Mouse (Mus musculus): ENCODE measurements around the gene Zfp324. TPM values are rescaled to one million over a fixed set of nuclear protein-coding genes. Genes with fewer than 3 reads are reported as not detected.
A peak's percentile ranks its signal among the peaks of the same experiment; 100 is the strongest.
"Not testable (repeated sequence)": the region's sequence is repeated elsewhere in the genome, so short reads cannot be mapped to it uniquely, and the experiment has no call there.

Gene Zfp324
- polyA plus RNA-seq, 1 experiment from 2014 or later, result 7.8 TPM

GRCm38 (mm10) chr7:12937254-12937803, 28.3 kb upstream of the Zfp324 start:
- H3K4me3 ChIP-seq; H3K27me3 ChIP-seq (replicated peaks); ATAC-seq (ENCODE audit: insufficient number of reproducible peaks, low FRiP score); H3K4me1 ChIP-seq (replicated peaks); H3K9ac ChIP-seq; H3K4me2 ChIP-seq; H3K27ac ChIP-seq (ENCODE audit: poor library complexity, severe bottlenecking); H3K36me3 ChIP-seq; H3K9me3 ChIP-seq (replicated peaks): not testable (repeated sequence)
- WGBS, result 77% methylated on average over 4 of the region's 4 CpGs

- 78% methylated on average over 4 of the region's 4 CpGs for WGBS
- H3K9ac ChIP-seq, result no peak overlapping the region
- no peaks in the 10 kb centered on the region for H3K9me3 ChIP-seq (replicated peaks)
- ATAC-seq (ENCODE audit: insufficient number of reproducible peaks, low FRiP score), result no peak
- H3K4me2 ChIP-seq, result no peak overlapping the region
- H3K36me3 ChIP-seq, result no peaks in the 10 kb centered on the region
- H3K4me1 ChIP-seq (replicated peaks), result no peaks in the 10 kb centered on the region
- H3K27ac ChIP-seq (ENCODE audit: poor library complexity, severe bottlenecking), result no peak overlapping the region
- no peak overlapping the region for H3K4me3 ChIP-seq
- H3K27me3 ChIP-seq (replicated peaks), result no peaks in the 10 kb centered on the region
Measured at GRCm38 (mm10) chr7:12940599-12940998, 25.0 kb upstream of the Zfp324 start.

- Histone ChIP-seq H3K4me1 (replicated peaks) (no peaks in the 10 kb centered on the region), H3K27me3 (replicated peaks) (no peaks in the 10 kb centered on the region), H3K9me3 (replicated peaks) (no peaks in the 10 kb centered on the region), H3K4me3 (no peak overlapping the region), H3K4me2 (no peak overlapping the region), H3K27ac (ENCODE audit: poor library complexity, severe bottlenecking) (no peak overlapping the region), H3K36me3 (no peaks in the 10 kb centered on the region), H3K9ac (no peak overlapping the region)
- no peak for ATAC-seq (ENCODE audit: insufficient number of reproducible peaks, low FRiP score)
Measured at GRCm38 (mm10) chr7:12943488-12943887, 22.1 kb upstream of the Zfp324 start.

- Histone ChIP-seq H3K9me3 (replicated peaks) (no peaks in the 10 kb centered on the region), H3K4me1 (replicated peaks) (peaks cover 9% of the 10 kb centered on the region), H3K36me3 (no peaks in the 10 kb centered on the region), H3K4me2 (peak overlapping the region; percentile 88), H3K9ac (peak overlapping the region; percentile 73), H3K4me3 (peak overlapping the region; percentile 57), H3K27ac (ENCODE audit: poor library complexity, severe bottlenecking) (peak overlapping the region; percentile 70), H3K27me3 (replicated peaks) (no peaks in the 10 kb centered on the region)
- 11% methylated on average over 35 of the region's 35 CpGs for WGBS
- peak; percentile 95 for ATAC-seq (ENCODE audit: insufficient number of reproducible peaks, low FRiP score)
Measured at GRCm38 (mm10) chr7:12949032-12949871, 16.4 kb upstream of the Zfp324 start.

- Histone ChIP-seq H3K4me1 (replicated peaks) (peaks cover 9% of the 10 kb centered on the region), H3K36me3 (no peaks in the 10 kb centered on the region), H3K4me2 (peak overlapping the region; percentile 88), H3K4me3 (peak overlapping the region; percentile 57), H3K9me3 (replicated peaks) (no peaks in the 10 kb centered on the region), H3K27ac (ENCODE audit: poor library complexity, severe bottlenecking) (peak overlapping the region; percentile 70), H3K27me3 (replicated peaks) (no peaks in the 10 kb centered on the region), H3K9ac (peak overlapping the region; percentile 73)
- WGBS, result 10% methylated on average over 16 of the region's 16 CpGs
- peak; percentile 60 for ATAC-seq (ENCODE audit: insufficient number of reproducible peaks, low FRiP score)
Measured at GRCm38 (mm10) chr7:12949872-12950229, 15.8 kb upstream of the Zfp324 start.

GRCm38 (mm10) chr7:12954896-12955295, 10.7 kb upstream of the Zfp324 start:
- H3K4me1 ChIP-seq (replicated peaks), result peaks cover 8% of the 10 kb centered on the region
- H3K9me3 ChIP-seq (replicated peaks), result no peaks in the 10 kb centered on the region
- WGBS, result 42% methylated on average over 3 of the region's 3 CpGs
- H3K4me3 ChIP-seq, result no peak overlapping the region
- H3K27me3 ChIP-seq (replicated peaks), result no peaks in the 10 kb centered on the region
- no peak overlapping the region for H3K27ac ChIP-seq (ENCODE audit: poor library complexity, severe bottlenecking)
- peak overlapping the region; percentile 21; the same call in 1 of the 2 replicates for H3K9ac ChIP-seq
- no peak overlapping the region for H3K4me2 ChIP-seq
- ATAC-seq (ENCODE audit: insufficient number of reproducible peaks, low FRiP score), result no peak
- H3K36me3 ChIP-seq, result no peaks in the 10 kb centered on the region

GRCm38 (mm10) chr7:12957511-12957910, 8.1 kb upstream of the Zfp324 start:
- Histone ChIP-seq H3K36me3 (no peaks in the 10 kb centered on the region), H3K4me2 (no peak overlapping the region), H3K9ac (no peak overlapping the region), H3K4me1 (replicated peaks) (no peaks in the 10 kb centered on the region), H3K27me3 (replicated peaks) (no peaks in the 10 kb centered on the region), H3K4me3 (no peak overlapping the region), H3K27ac (ENCODE audit: poor library complexity, severe bottlenecking) (no peak overlapping the region), H3K9me3 (replicated peaks) (no peaks in the 10 kb centered on the region)
- WGBS, result 69% methylated on average over 5 of the region's 5 CpGs
- ATAC-seq (ENCODE audit: insufficient number of reproducible peaks, low FRiP score), result no peak

- no peak overlapping the region for H3K4me3 ChIP-seq
- H3K36me3 ChIP-seq, result no peaks in the 10 kb centered on the region
- 65% methylated on average over 4 of the region's 4 CpGs for WGBS
- no peaks in the 10 kb centered on the region for H3K9me3 ChIP-seq (replicated peaks)
- no peak overlapping the region for H3K27ac ChIP-seq (ENCODE audit: poor library complexity, severe bottlenecking)
- no peaks in the 10 kb centered on the region for H3K4me1 ChIP-seq (replicated peaks)
- no peaks in the 10 kb centered on the region for H3K27me3 ChIP-seq (replicated peaks)
- H3K9ac ChIP-seq, result no peak overlapping the region
- no peak overlapping the region for H3K4me2 ChIP-seq
- no peak for ATAC-seq (ENCODE audit: insufficient number of reproducible peaks, low FRiP score)
Measured at GRCm38 (mm10) chr7:12958948-12959347, 6.7 kb upstream of the Zfp324 start.

GRCm38 (mm10) chr7:12959718-12960117, 5.9 kb upstream of the Zfp324 start:
- H3K4me2 ChIP-seq, result no peak overlapping the region
- 23% methylated on average over 4 of the region's 4 CpGs for WGBS

GRCm38 (mm10) chr7:12961511-12962141, 4.0 kb upstream of the Zfp324 start:
- Histone ChIP-seq H3K36me3 (no peaks in the 10 kb centered on the region), H3K4me2 (peak overlapping the region; percentile 65), H3K27ac (ENCODE audit: poor library complexity, severe bottlenecking) (peak overlapping the region; percentile 76), H3K4me1 (replicated peaks) (peaks cover 7% of the 10 kb centered on the region), H3K4me3 (peak overlapping the region; percentile 54), H3K27me3 (replicated peaks) (no peaks in the 10 kb centered on the region), H3K9me3 (replicated peaks) (no peaks in the 10 kb centered on the region), H3K9ac (peak overlapping the region; percentile 77)
- 2% methylated on average over 29 of the region's 29 CpGs for whole genome bisulfite sequencing
- ATAC-seq (ENCODE audit: insufficient number of reproducible peaks, low FRiP score), result peak; percentile 43

More at GRCm38 (mm10) chr7:12959718-12960117, 5.9 kb upstream of the Zfp324 start:
- H3K9me3 ChIP-seq (replicated peaks), result no peaks in the 10 kb centered on the region
- no peak overlapping the region for H3K9ac ChIP-seq
- no peaks in the 10 kb centered on the region for H3K4me1 ChIP-seq (replicated peaks)
- H3K4me3 ChIP-seq, result no peak overlapping the region
- no peaks in the 10 kb centered on the region for H3K36me3 ChIP-seq
- H3K27ac ChIP-seq (ENCODE audit: poor library complexity, severe bottlenecking), result no peak overlapping the region
- ATAC-seq (ENCODE audit: insufficient number of reproducible peaks, low FRiP score), result no peak
- no peaks in the 10 kb centered on the region for H3K27me3 ChIP-seq (replicated peaks)

GRCm38 (mm10) chr7:12966104-12966845, 637 bp downstream of the Zfp324 start:
- Histone ChIP-seq H3K4me1 (replicated peaks) (peaks cover 16% of the 10 kb centered on the region), H3K27ac (ENCODE audit: poor library complexity, severe bottlenecking) (peak overlapping the region; percentile 87), H3K27me3 (replicated peaks) (no peaks in the 10 kb centered on the region), H3K4me2 (peak overlapping the region; percentile 92), H3K4me3 (peak overlapping the region; percentile 92), H3K9ac (peak overlapping the region; percentile 96), H3K9me3 (replicated peaks) (no peaks in the 10 kb centered on the region), H3K36me3 (peaks cover 26% of the 10 kb centered on the region)
- peak; percentile 86 for ATAC-seq (ENCODE audit: insufficient number of reproducible peaks, low FRiP score)
- WGBS, result under 1% methylated on average over 29 of the region's 29 CpGs

Data from heart, embryonic 12.5 days (tissue).